Mouse (Mus musculus): ENCODE measurements around the gene Tgif2.

GRCm38 (mm10) chr2:156892240-156892639 lies 52.4 kb downstream of the Tgif2 start:
- TF ChIP-seq CTCF (IDR thresholded peaks at IDR 0.05; ENCODE audit: low read depth, low read length) (no peak), POLR2A (IDR thresholded peaks at IDR 0.05; ENCODE audit: borderline replicate concordance, low read depth, low read length) (no peak)
